Mouse (Mus musculus) midbrain, embryonic 14.5 days (tissue): Measurements from ENCODE around the gene Ssh3. TPM values are rescaled to one million over a fixed set of nuclear protein-coding genes. Genes with fewer than 3 reads are reported as not detected.

Experiments used
- ATAC-seq: fragments of 200-750 bp; cut with Nextera tagmentation; 2 replicates; pipeline ENCODE4 v1.8.0; 2017; ENCODE audit warnings: moderate number of reproducible peaks, moderate library complexity; ENCODE audit not compliant: low FRiP score, low TSS enrichment
- DNase-seq: peaks from one replicate; pipeline ENCODE4 v3.0.0-alpha.2; 2015
- H3K27ac ChIP-seq: fragments of 300-500 bp; sonication (generic); replicated peaks from 2 replicates; pipeline ENCODE4 v1.5.1; 2014; ENCODE audit warnings: mild to moderate bottlenecking, low read depth, low read length, moderate library complexity
- H3K27me3 ChIP-seq: fragments of 300-500 bp; sonication (generic); 2 replicates; pipeline ENCODE4 v1.6.1; 2014; ENCODE audit warnings: low read length, control low read depth, mixed read lengths; ENCODE audit not compliant: control insufficient read depth, insufficient read depth
- H3K36me3 ChIP-seq: fragments of 300-500 bp; sonication (generic); 2 replicates; pipeline ENCODE4 v1.6.1; 2014; ENCODE audit warnings: low read length, control low read depth; ENCODE audit not compliant: control insufficient read depth, insufficient read depth
- H3K4me1 ChIP-seq: fragments of 300-500 bp; sonication (generic); 2 replicates; pipeline ENCODE4 v1.6.1; 2014; ENCODE audit warnings: mild to moderate bottlenecking, antibody characterized with exemption, low read length, control low read depth; ENCODE audit not compliant: control insufficient read depth, insufficient read depth
- H3K4me2 ChIP-seq: fragments of 300-500 bp; sonication (generic); 2 replicates; pipeline ENCODE4 v1.6.1; 2014; ENCODE audit warnings: mild to moderate bottlenecking, low read length, moderate library complexity
- H3K4me3 ChIP-seq: fragments of 300-500 bp; sonication (generic); replicated peaks from 2 replicates; pipeline ENCODE4 v1.5.1; 2014; ENCODE audit warnings: low read depth, low read length
- H3K9ac ChIP-seq: fragments of 300-500 bp; sonication (generic); replicated peaks from 2 replicates; pipeline ENCODE4 v1.6.1; 2014; ENCODE audit warnings: mild to moderate bottlenecking, low read length, moderate library complexity
- H3K9me3 ChIP-seq: fragments of 300-500 bp; sonication (generic); 2 replicates; pipeline ENCODE4 v1.6.1; 2016; ENCODE audit warnings: low read length, control low read depth, mixed read lengths; ENCODE audit not compliant: control insufficient read depth
- WGBS: fragments of 180-500 bp; shearing (Covaris S2); extraction: QIAGEN DNeasy Blood & Tissue Kit; methylation state at CpG from one replicate; pipeline ENCODE4 v1.1.7; 2014; 5-methylcytosine and 5-hydroxymethylcytosine counted together
- polyA plus RNA-seq: library from polyadenylated mRNA; unstranded; fragments of >200 nt; fragmentation: Nextera tagmentation; extraction: Ambion mirVana; gene quantifications from 2 replicates; pipeline ENCODE4 v1.2.1, GENCODE M21; 2014

Gene Ssh3
- polyA plus RNA-seq, 1 experiment from 2014 or later: 8.8 TPM

DNA sequence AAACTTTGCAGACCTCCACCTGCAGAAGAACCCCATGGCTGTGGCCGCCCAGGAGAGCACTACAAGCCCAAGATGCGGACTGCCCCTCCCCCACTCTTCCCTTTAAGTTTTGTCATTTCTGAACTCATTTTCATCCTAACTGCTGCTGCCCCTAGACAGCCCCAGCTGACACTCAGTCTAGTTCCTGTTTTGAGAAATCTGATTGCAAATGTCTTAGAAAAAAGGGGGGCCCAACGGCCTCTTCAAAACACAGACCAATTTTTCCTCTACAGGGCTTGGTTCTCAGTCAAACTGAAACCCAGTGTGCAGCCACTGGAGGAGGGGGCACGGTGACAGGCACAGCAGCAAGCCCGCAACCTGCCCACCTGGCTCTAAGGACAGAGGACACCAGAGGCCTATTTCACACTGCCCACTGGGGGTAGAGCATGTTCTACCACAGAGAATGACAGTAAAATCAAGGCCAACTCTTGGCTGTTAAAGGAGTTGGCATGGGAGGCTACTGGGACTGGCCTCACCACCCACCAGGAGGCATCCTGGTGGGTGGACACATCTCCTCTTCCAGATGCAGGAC is 35.4 kb upstream of the Ssh3 start:
- Histone ChIP-seq H3K27me3 (no peaks in the 10 kb centered on the region), H3K4me1 (peaks cover 56% of the 10 kb centered on the region), H3K9ac (peak overlapping the region; percentile 20; the same call in 1 of the 2 replicates), H3K4me3 (peak overlapping the region; percentile 93), H3K27ac (no peak overlapping the region), H3K36me3 (no peaks in the 10 kb centered on the region), H3K9me3 (no peaks in the 10 kb centered on the region), H3K4me2 (peak overlapping the region; percentile 88)
- 80% methylated on average over 5 of the region's 5 CpGs for WGBS
- no peak for ATAC-seq
- no peak for DNase-seq

DNA sequence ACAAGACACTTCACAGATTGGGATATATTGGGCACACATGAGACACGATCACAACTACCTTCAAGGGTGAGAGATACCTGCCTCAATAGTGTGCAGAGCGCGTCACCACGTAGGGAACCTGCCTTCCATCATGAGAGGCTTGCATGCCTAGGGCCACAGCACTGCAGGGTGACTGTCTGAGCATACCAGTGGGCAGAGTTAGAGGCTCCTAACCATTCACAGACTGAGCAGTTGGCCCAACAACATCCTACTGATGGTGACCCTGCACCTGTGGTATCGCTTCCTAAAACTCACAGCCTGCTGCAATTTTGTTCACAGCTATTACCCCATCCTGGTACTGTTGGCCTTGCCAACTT is 34.6 kb upstream of the Ssh3 start:
- ATAC-seq: no peak
- no peak for DNase-seq

DNA sequence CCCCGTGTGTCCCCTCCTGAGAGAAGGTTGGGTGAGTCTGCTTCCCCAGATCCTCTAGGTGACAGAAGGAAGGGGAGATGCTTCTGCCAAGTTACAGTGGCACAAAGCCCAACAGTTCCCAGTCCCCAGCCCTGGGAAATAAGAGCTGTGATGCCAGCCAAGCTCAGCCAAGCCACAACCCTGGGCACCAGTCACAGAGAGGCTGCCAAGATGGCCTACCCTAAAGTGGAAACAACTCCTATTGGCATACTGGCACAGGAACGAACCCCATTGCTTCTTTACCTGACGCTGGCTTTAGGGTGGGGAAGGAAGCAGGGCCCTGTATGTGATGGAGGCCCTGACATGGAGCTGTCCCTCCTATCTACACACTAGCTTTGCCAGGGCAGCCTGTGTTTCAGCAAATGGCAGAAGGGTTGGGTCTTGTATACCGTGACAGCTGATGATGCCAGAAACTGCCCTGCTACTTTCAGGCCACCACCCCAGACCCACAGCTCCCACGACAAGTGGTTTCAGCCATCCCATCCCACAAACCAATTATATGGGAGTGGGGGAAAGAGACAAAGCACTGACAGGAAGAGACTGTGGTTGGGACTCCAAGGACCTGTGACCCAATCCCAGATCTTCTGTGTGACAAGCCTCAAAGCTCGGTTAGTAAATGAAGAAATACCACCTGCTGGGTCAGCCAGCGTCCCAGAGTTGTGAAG is 34.1 kb upstream of the Ssh3 start:
- H3K4me3 ChIP-seq: no peak overlapping the region
- H3K27ac ChIP-seq: peak overlapping the region; percentile 65; the same call in 1 of the 2 replicates
- H3K36me3 ChIP-seq: no peaks in the 10 kb centered on the region
- no peaks in the 10 kb centered on the region for H3K27me3 ChIP-seq
- H3K4me2 ChIP-seq: peak overlapping the region; percentile 88
- DNase-seq (peak; percentile 26), ATAC-seq (no peak)
- H3K4me1 ChIP-seq: peaks cover 56% of the 10 kb centered on the region
- H3K9ac ChIP-seq: peak overlapping the region; percentile 37; the same call in 1 of the 2 replicates
- no peaks in the 10 kb centered on the region for H3K9me3 ChIP-seq
- WGBS: 79% methylated on average over 7 of the region's 7 CpGs

More for the DNA sequence above, 34.6 kb upstream of the Ssh3 start:
- no peak overlapping the region for H3K27ac ChIP-seq
- peak overlapping the region; percentile 88 for H3K4me2 ChIP-seq
- H3K9ac ChIP-seq: no peak overlapping the region
- H3K36me3 ChIP-seq: no peaks in the 10 kb centered on the region
- H3K4me3 ChIP-seq: no peak overlapping the region
- 92% methylated on average over 5 of the region's 5 CpGs for WGBS
- H3K4me1 ChIP-seq: peaks cover 56% of the 10 kb centered on the region
- no peaks in the 10 kb centered on the region for H3K9me3 ChIP-seq
- no peaks in the 10 kb centered on the region for H3K27me3 ChIP-seq

DNA sequence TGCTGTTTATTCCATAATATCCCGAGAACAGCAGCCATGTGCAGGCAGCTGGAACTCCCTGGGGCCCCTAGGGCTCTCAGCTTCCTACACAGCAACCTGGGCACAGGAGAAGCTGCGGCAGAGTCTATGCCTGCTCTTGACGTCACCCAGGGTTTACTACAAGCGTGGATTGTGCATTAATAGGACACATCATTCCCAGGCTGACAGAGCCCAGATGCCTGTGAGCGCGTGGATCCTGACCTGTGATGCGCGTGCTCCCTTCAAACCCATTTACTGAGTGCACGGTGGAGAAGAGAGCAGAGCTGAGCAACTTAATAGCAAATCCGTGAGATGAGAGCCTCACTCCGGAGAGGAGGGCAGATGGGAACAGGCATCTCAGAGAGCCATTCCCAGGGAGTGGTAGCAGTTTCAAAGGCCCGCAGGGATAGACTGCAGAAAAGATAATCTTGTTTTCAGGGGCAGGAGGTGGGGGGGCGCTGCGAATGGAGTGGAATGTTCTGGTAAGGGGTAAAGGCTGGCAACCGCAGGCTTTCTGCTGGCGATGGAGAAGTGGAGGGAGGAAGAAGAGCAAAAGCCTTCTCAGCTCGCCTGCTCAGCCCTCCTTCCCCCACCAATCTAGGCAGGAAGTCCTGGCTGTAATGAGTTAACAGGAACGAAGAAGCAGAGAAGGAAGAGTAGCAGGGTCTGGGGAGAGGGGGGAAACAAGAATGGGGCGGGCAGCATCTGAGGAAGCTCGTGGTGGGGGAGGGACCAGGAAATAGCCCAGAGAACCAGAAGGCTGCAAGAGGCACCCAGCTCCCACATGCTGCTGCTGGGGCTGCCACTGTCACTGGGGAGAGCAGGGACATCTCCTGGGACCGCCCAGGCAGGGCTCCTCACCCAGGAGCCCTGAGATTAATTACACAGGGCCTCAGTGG is 33.0 kb upstream of the Ssh3 start:
- no peaks in the 10 kb centered on the region for H3K9me3 ChIP-seq
- ATAC-seq: no peak
- no peaks in the 10 kb centered on the region for H3K27me3 ChIP-seq
- DNase-seq: peak; percentile 49
- WGBS: 31% methylated on average over 21 of the region's 21 CpGs
- peak overlapping the region; percentile 37 for H3K9ac ChIP-seq
- H3K4me3 ChIP-seq: 0 out of 2 replicates have a peak overlapping the region, but pooled peaks have one; percentile 5
- H3K4me2 ChIP-seq: peak overlapping the region; percentile 33
- H3K27ac ChIP-seq: peak overlapping the region; percentile 65
- H3K36me3 ChIP-seq: no peaks in the 10 kb centered on the region
- peaks cover 54% of the 10 kb centered on the region for H3K4me1 ChIP-seq

DNA sequence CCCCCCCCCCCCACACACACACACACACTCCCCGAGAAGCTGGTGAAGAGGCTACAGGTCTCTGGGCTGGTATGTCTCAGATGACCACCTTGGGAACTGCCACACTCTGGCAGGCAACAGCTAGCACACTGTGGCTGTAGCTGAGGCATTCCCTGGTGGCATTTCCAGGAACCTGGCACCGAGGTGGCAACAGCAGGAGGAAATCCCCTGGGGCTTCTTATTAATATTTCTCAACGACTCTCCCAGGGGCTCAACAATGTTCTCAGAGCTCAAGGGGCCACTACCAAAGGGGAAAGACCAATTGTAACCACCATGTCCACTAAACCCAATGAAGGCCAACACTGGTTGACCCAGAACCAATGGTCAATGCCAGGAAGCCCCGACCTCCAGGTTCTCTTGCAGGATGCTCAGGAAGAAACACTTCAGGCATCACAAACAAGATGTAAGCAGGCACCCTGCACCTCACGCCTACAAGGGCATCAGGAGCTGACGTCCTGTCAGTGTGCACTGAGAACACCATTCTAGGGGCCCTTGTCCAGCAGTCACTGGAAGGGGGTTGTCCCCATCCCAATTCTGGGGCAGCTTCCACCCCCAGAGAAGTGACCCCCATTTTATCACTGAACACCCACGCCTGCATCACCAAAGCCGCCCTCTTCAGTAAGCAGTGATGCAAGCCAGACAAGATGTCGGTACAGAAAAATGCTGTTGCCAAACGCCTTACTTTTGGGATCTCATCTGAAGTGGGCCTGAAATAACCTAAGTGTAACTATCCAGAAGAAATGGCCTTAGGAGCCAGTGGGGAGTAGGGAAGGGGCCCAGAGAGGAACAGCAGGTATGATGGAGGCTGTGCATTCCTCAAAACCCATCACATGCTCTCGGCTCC is 32.1 kb upstream of the Ssh3 start:
- Histone ChIP-seq H3K27ac (peak overlapping the region; percentile 65), H3K9me3 (no peaks in the 10 kb centered on the region), H3K27me3 (no peaks in the 10 kb centered on the region), H3K36me3 (no peaks in the 10 kb centered on the region), H3K4me2 (peak overlapping the region; percentile 33), H3K9ac (peak overlapping the region; percentile 37; the same call in 1 of the 2 replicates), H3K4me3 (no peak overlapping the region), H3K4me1 (peaks cover 47% of the 10 kb centered on the region)
- DNase-seq (no peak), ATAC-seq (no peak)
- 74% methylated on average over 11 of the region's 11 CpGs for WGBS

DNA sequence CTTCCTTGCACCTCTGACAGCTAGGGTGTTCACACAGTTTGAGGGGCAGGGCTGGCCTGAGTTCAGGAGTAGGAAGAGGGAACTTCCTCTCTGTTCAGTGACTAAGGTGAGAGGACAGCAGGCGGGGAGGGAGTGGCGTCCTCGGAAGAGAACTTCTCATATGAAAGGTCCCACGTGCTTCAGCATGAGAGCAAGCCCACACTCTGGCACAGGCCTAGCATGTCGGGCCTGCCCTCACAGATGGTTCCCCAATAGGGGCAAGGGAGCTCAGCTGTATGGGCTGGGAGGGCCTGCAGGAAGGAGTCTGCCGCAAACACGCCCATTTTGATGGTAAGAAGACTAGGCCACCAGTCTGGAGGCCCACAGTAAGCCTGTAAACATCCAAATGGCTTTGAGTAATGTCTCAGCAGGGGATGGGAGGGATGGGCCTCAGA is 31.3 kb upstream of the Ssh3 start:
- no peaks in the 10 kb centered on the region for H3K27me3 ChIP-seq

DNA sequence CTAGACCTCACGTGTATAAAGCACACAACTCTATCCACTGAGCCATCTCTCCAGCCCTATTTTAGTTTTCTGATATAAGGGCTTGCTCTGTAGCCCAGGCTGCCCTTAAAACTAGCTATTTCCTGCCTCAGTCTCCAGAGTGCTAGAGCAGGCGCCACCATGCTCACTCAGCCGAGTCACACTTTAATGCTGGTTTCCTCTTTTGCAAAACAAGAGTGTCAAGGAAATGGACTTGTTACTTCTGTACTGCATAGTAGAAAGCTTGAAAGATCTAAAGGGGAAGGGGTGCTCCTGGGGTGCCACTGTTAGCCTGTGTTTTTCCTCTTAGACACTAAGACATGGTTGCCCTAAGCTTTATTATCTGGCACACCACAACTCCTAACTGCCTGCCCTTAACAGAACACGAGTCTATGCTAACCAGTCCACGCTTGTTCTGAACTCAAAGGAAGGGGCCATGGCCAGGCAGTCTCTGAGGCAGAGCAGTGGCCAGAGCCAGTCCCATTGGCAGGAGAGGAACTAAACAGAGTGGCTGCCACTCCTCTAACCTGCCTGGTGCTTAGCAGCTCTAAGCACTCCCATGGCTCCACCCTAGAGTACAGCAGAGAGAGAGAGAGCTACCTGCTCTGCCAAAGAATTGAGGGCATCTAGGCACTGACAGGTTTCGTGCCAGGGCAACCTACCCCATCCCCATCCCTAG is 30.7 kb upstream of the Ssh3 start:
- Histone ChIP-seq H3K4me1 (peaks cover 40% of the 10 kb centered on the region), H3K4me2 (no peak overlapping the region), H3K27ac (no peak overlapping the region), H3K36me3 (no peaks in the 10 kb centered on the region), H3K4me3 (no peak overlapping the region), H3K9me3 (no peaks in the 10 kb centered on the region), H3K27me3 (no peaks in the 10 kb centered on the region), H3K9ac (no peak overlapping the region)
- WGBS: 87% methylated on average over 6 of the region's 6 CpGs
- ATAC-seq: no peak
- DNase-seq: no peak

More for the DNA sequence above, 31.3 kb upstream of the Ssh3 start:
- no peak for ATAC-seq
- Histone ChIP-seq H3K4me1 (peaks cover 46% of the 10 kb centered on the region), H3K9me3 (no peaks in the 10 kb centered on the region), H3K4me2 (no peak overlapping the region), H3K9ac (no peak overlapping the region), H3K36me3 (no peaks in the 10 kb centered on the region), H3K4me3 (no peak overlapping the region), H3K27ac (no peak overlapping the region)
- WGBS: 62% methylated on average over 7 of the region's 7 CpGs
- no peak for DNase-seq
